Mouse (Mus musculus) liver, adult 2 months (tissue): ENCODE measurements at regions not wholly inside any gene's neighbourhood (a gene's known extent, or its start where the extent isn't known, plus 50 kb on each side); places are given as distances from the start of the nearest gene placed in this dataset.

Experiments used
- DNase-seq: peaks from one replicate; pipeline ENCODE4 v3.0.0-alpha.2; 2011; ENCODE audit warnings: low read depth, low spot score; ENCODE audit errors: extremely low read depth
- H3K27ac ChIP-seq: fragments of 200-500 bp; replicated peaks from 2 replicates; pipeline ENCODE4 v1.5.1; 2012; ENCODE audit warnings: low read depth, mild to moderate bottlenecking, control low read depth, inconsistent platforms, low read length; ENCODE audit not compliant: insufficient read depth
- H3K27me3 ChIP-seq: fragments of 200-500 bp; 2 replicates; pipeline ENCODE4 v1.6.1; 2012; ENCODE audit warnings: mild to moderate bottlenecking, moderate library complexity, low read length, inconsistent platforms; ENCODE audit not compliant: control insufficient read depth, insufficient read depth
- H3K36me3 ChIP-seq: fragments of 200-500 bp; 2 replicates; pipeline ENCODE4 v1.6.1; 2012; ENCODE audit warnings: low read length, inconsistent platforms; ENCODE audit not compliant: control insufficient read depth, insufficient read depth
- H3K4me1 ChIP-seq: fragments of 200-500 bp; 2 replicates; pipeline ENCODE4 v1.6.1; 2011; ENCODE audit warnings: low read length; ENCODE audit not compliant: control insufficient read depth, insufficient read depth
- H3K4me3 ChIP-seq: fragments of 200-500 bp; 2 replicates; pipeline ENCODE4 v1.5.1; 2011; ENCODE audit warnings: low read depth, mild to moderate bottlenecking, control low read depth, low read length, moderate library complexity; ENCODE audit not compliant: insufficient read depth
- H3K79me2 ChIP-seq: fragments of 200-500 bp; 2 replicates; pipeline ENCODE4 v1.6.1; 2012; ENCODE audit warnings: inconsistent platforms, mild to moderate bottlenecking, low read length, moderate library complexity; ENCODE audit not compliant: control insufficient read depth, insufficient read depth
- H3K9ac ChIP-seq: fragments of 200-500 bp; 2 replicates; pipeline ENCODE4 v1.6.1; 2012; ENCODE audit warnings: low read depth, mild to moderate bottlenecking, control low read depth, inconsistent platforms, low read length
- CTCF ChIP-seq: fragments of 200-500 bp; IDR thresholded peaks from 2 replicates; pipeline ENCODE4 v1.5.1; 2011; ENCODE audit warnings: low read depth, low read length, control low read depth
- POLR2A ChIP-seq: fragments of 200-500 bp; IDR thresholded peaks from 2 replicates; pipeline ENCODE4 v1.6.1; 2011; ENCODE audit warnings: low read length, control low read depth; ENCODE audit not compliant: insufficient read depth; ENCODE audit errors: extremely low read depth
- WGBS: fragments of 180-500 bp; shearing (Covaris S2); methylation state at CpG from one replicate; pipeline ENCODE4 v1.1.7; 2018; 5-methylcytosine and 5-hydroxymethylcytosine counted together

- Histone ChIP-seq H3K4me3 (no peak overlapping the region), H3K4me1 (no peaks in the 10 kb centered on the region), H3K9ac (no peak overlapping the region), H3K79me2 (no peaks in the 10 kb centered on the region), H3K27me3 (no peaks in the 10 kb centered on the region), H3K27ac (no peak overlapping the region), H3K36me3 (no peaks in the 10 kb centered on the region)
- no peak for TF ChIP-seq CTCF
- TF ChIP-seq POLR2A, result no peak
- DNase-seq, result no peak
Observed at GRCm38 (mm10) chr13:73134929-73135328, 125.3 kb upstream of the Irx4 start.

GRCm38 (mm10) chr13:73141302-73141701 is 119.0 kb upstream of the Irx4 start:
- H3K27me3 ChIP-seq, result no peaks in the 10 kb centered on the region
- H3K9ac ChIP-seq, result no peak overlapping the region
- H3K4me3 ChIP-seq, result no peak overlapping the region
- WGBS, result 92% methylated on average over 2 of the region's 2 CpGs
- H3K4me1 ChIP-seq, result no peaks in the 10 kb centered on the region
- no peak overlapping the region for H3K27ac ChIP-seq
- H3K36me3 ChIP-seq, result no peaks in the 10 kb centered on the region
- no peak for DNase-seq
- TF ChIP-seq POLR2A (no peak), CTCF (no peak)
- no peaks in the 10 kb centered on the region for H3K79me2 ChIP-seq

- TF ChIP-seq POLR2A (no peak), CTCF (no peak)
- 79% methylated on average over 7 of the region's 7 CpGs for WGBS
- no peaks in the 10 kb centered on the region for H3K79me2 ChIP-seq
- no peaks in the 10 kb centered on the region for H3K36me3 ChIP-seq
- H3K27me3 ChIP-seq, result 0 out of 2 replicates have a peak, but pooled peaks cover 3% of the 10 kb centered on the region
- no peak for DNase-seq
- no peak overlapping the region for H3K4me3 ChIP-seq
- H3K4me1 ChIP-seq, result peaks cover 3% of the 10 kb centered on the region; the same call in 1 of the 2 replicates
- no peak overlapping the region for H3K9ac ChIP-seq
- H3K27ac ChIP-seq, result no peak overlapping the region
Observed at GRCm38 (mm10) chr13:73158016-73158415, 102.3 kb upstream of the Irx4 start.

- H3K4me1 ChIP-seq, result peaks cover 3% of the 10 kb centered on the region; the same call in 1 of the 2 replicates
Observed at GRCm38 (mm10) chr13:73159454-73159853, 100.8 kb upstream of the Irx4 start.

GRCm38 (mm10) chr13:73159865-73160264 is 100.4 kb upstream of the Irx4 start:
- no peak for TF ChIP-seq POLR2A
- TF ChIP-seq CTCF, result no peak
- H3K9ac ChIP-seq, result no peak overlapping the region
- WGBS, result 25% methylated on average over 9 of the region's 9 CpGs

More at GRCm38 (mm10) chr13:73159454-73159853, 100.8 kb upstream of the Irx4 start:
- TF ChIP-seq CTCF, result no peak
- TF ChIP-seq POLR2A, result no peak
- Histone ChIP-seq H3K36me3 (no peaks in the 10 kb centered on the region), H3K79me2 (no peaks in the 10 kb centered on the region), H3K9ac (no peak overlapping the region), H3K27me3 (0 out of 2 replicates have a peak, but pooled peaks cover 3% of the 10 kb centered on the region), H3K4me3 (no peak overlapping the region), H3K27ac (no peak overlapping the region)
- no peak for DNase-seq
- 54% methylated on average over 7 of the region's 7 CpGs for WGBS

GRCm38 (mm10) chr13:73160289-73160688 is 100.0 kb upstream of the Irx4 start:
- Histone ChIP-seq H3K9ac (no peak overlapping the region), H3K4me1 (peaks cover 3% of the 10 kb centered on the region; the same call in 1 of the 2 replicates), H3K79me2 (no peaks in the 10 kb centered on the region), H3K27ac (no peak overlapping the region), H3K36me3 (no peaks in the 10 kb centered on the region), H3K4me3 (peak overlapping the region; percentile 17; the same call in 1 of the 2 replicates), H3K27me3 (0 out of 2 replicates have a peak, but pooled peaks cover 3% of the 10 kb centered on the region)
- TF ChIP-seq POLR2A (no peak), CTCF (peak; percentile 88)
- DNase-seq, result peak; percentile 24
- under 1% methylated on average over 22 of the region's 22 CpGs for WGBS

More at GRCm38 (mm10) chr13:73159865-73160264, 100.4 kb upstream of the Irx4 start:
- DNase-seq, result no peak
- Histone ChIP-seq H3K27ac (no peak overlapping the region), H3K36me3 (no peaks in the 10 kb centered on the region), H3K27me3 (0 out of 2 replicates have a peak, but pooled peaks cover 3% of the 10 kb centered on the region), H3K79me2 (no peaks in the 10 kb centered on the region), H3K4me3 (no peak overlapping the region), H3K4me1 (peaks cover 3% of the 10 kb centered on the region; the same call in 1 of the 2 replicates)
